ENCODE assay signal across 8 mouse cellular contexts in genomic region chr1:180422076-180422828, GRCm38 (mm10).
DNase-seq lines count a peak whose midpoint lies in the region; ATAC-seq lines count a peak whose summit lies in the region.

No protein-coding gene starts in this region.

- DNase-seq in R1 (ENCODE audit: low read depth, low spot score), result peak; percentile 84
- DNase-seq in cerebellum, adult 9-10 months, result peak; percentile 78
- peak; percentile 74 to 76 for DNase-seq in frontal cortex, postnatal 36 days (ENCODE audit: low spot score in 2 of 2)
- DNase-seq in hindbrain, embryonic 14.5 days (ENCODE audit: low spot score), result peak; percentile 77
- DNase-seq in left cerebral cortex, adult 18-20 months (ENCODE audit: low spot score in 2 of 2), result peak; percentile 76 to 82
- peak; percentile 85 for DNase-seq in right cerebral cortex, postnatal 14 days
- peak; percentile 64 to 80 for DNase-seq in urinary bladder, postnatal 4 days (ENCODE audit: low spot score in 2 of 2)

- WGBS in hindbrain, embryonic 14.5 days, result 43% methylated on average over 11 of the region's 11 CpGs

- no peaks in the 10 kb centered on the region for H3K36me3 ChIP-seq in hindbrain, embryonic 14.5 days (replicated peaks; ENCODE audit: control insufficient read depth, insufficient read depth)

- no peak overlapping the region for H3K27ac ChIP-seq in hindbrain, embryonic 14.5 days

- H3K27me3 ChIP-seq in hindbrain, embryonic 14.5 days (ENCODE audit: control insufficient read depth, insufficient read depth, low read length), result no peaks in the 10 kb centered on the region

- H3K4me2 ChIP-seq in hindbrain, embryonic 14.5 days (replicated peaks), result peak overlapping the region; percentile 18; the same call in 1 of the 2 replicates

- no peak overlapping the region for H3K9ac ChIP-seq in hindbrain, embryonic 14.5 days

- no peak overlapping the region for H3K4me3 ChIP-seq in hindbrain, embryonic 14.5 days (replicated peaks; ENCODE audit: low read length)

- ATAC-seq in hindbrain, embryonic 14.5 days (ENCODE audit: low FRiP score), result no peak
- ATAC-seq in megakaryocyte, adult 5-6 weeks (ENCODE audit: poor library complexity, severe bottlenecking), result peak; percentile 85

- H3K4me1 ChIP-seq in hindbrain, embryonic 14.5 days (replicated peaks; ENCODE audit: control insufficient read depth, insufficient read depth, low read length), result peaks cover 15% of the 10 kb centered on the region; the same call in 1 of the 2 replicates

- H3K9me3 ChIP-seq in hindbrain, embryonic 14.5 days (ENCODE audit: control insufficient read depth, low read length), result no peaks in the 10 kb centered on the region
